Mouse (Mus musculus) brain, embryonic 14.5 days (tissue): Measurements from ENCODE around the gene Macrod2.

Experiments
- CTCF ChIP-seq: fragments of 200-500 bp; IDR thresholded peaks from 2 replicates; pipeline ENCODE4 v1.5.1; 2012; ENCODE audit warnings: inconsistent platforms, mild to moderate bottlenecking, moderate library complexity, borderline replicate concordance; ENCODE audit not compliant: insufficient read depth, insufficient read length; ENCODE audit errors: extremely low read depth
- POLR2A ChIP-seq: fragments of 200-500 bp; IDR thresholded peaks from 2 replicates; pipeline ENCODE4 v1.6.1; 2012; ENCODE audit warnings: mild to moderate bottlenecking, inconsistent platforms, borderline replicate concordance; ENCODE audit not compliant: poor library complexity, insufficient read depth, insufficient read length, severe bottlenecking; ENCODE audit errors: extremely low read depth

GRCm38 (mm10) chr2:141292847-141293246, 897.7 kb downstream of the Macrod2 start:
- TF ChIP-seq CTCF: no peak
- no peak for TF ChIP-seq POLR2A
